Mouse (Mus musculus) spleen, adult 2 months (tissue): ENCODE measurements at regions not wholly inside any gene's neighbourhood (a gene's known extent, or its start where the extent isn't known, plus 50 kb on each side); places are given as distances from the start of the nearest gene placed in this dataset.

Experiments
- CTCF ChIP-seq: fragments of 200-500 bp; IDR thresholded peaks from 2 replicates; pipeline ENCODE4 v1.5.1; 2011; ENCODE audit warnings: mild to moderate bottlenecking, inconsistent platforms; ENCODE audit not compliant: insufficient read depth, insufficient read length, insufficient replicate concordance; ENCODE audit errors: extremely low read depth
- POLR2A ChIP-seq: fragments of 200-500 bp; IDR thresholded peaks from 2 replicates; pipeline ENCODE4 v1.6.1; 2011; ENCODE audit warnings: low read depth, low read length, inconsistent platforms

GRCm38 (mm10) chr10:117566204-117566603 is 63.1 kb upstream of the Cpm start:
- TF ChIP-seq POLR2A (no peak), CTCF (no peak)
